Mouse (Mus musculus) cerebellum, adult 2 months (tissue): ENCODE measurements around the gene Bri3.

Source experiments
- CTCF ChIP-seq: fragments of 200-500 bp; IDR thresholded peaks from 2 replicates; pipeline ENCODE4 v1.5.1; 2011; ENCODE audit warnings: low read depth, mild to moderate bottlenecking, control low read depth, low read length, moderate library complexity, borderline replicate concordance; ENCODE audit not compliant: insufficient read depth
- POLR2A ChIP-seq: fragments of 200-500 bp; IDR thresholded peaks from 2 replicates; pipeline ENCODE4 v1.6.1; 2011; ENCODE audit warnings: low read length, control low read depth, borderline replicate concordance; ENCODE audit not compliant: insufficient read depth

- no peak for TF ChIP-seq CTCF
- TF ChIP-seq POLR2A = no peak
Observed at GRCm38 (mm10) chr5:144427861-144428260, 183.6 kb downstream of the Bri3 start.
